Mouse (Mus musculus) midbrain, embryonic 13.5 days (tissue): ENCODE results near the gene Ube2ql1. TPM values are rescaled to one million over a fixed set of nuclear protein-coding genes. Genes with fewer than 3 reads are reported as not detected.

Experiments used
- ATAC-seq: fragments of 200-750 bp; cut with Nextera tagmentation; 2 replicates; pipeline ENCODE4 v1.8.0; 2017; ENCODE audit warnings: mild to moderate bottlenecking, moderate TSS enrichment, moderate library complexity
- H3K27ac ChIP-seq: fragments of 300-500 bp; sonication (generic); 2 replicates; pipeline ENCODE4 v1.5.1; 2015; ENCODE audit warnings: inconsistent platforms, mild to moderate bottlenecking, moderate library complexity
- H3K27me3 ChIP-seq: fragments of 300-500 bp; sonication (generic); 2 replicates; pipeline ENCODE4 v1.6.1; 2015; ENCODE audit warnings: mild to moderate bottlenecking, inconsistent platforms
- H3K36me3 ChIP-seq: fragments of 300-500 bp; sonication (generic); 2 replicates; pipeline ENCODE4 v1.6.1; 2015; ENCODE audit warnings: mild to moderate bottlenecking, inconsistent platforms
- H3K4me1 ChIP-seq: fragments of 300-500 bp; sonication (generic); replicated peaks from 2 replicates; pipeline ENCODE4 v1.6.1; 2015; ENCODE audit warnings: inconsistent platforms
- H3K4me2 ChIP-seq: fragments of 300-500 bp; sonication (generic); replicated peaks from 2 replicates; pipeline ENCODE4 v1.6.1; 2015; ENCODE audit warnings: moderate library complexity, mild to moderate bottlenecking, inconsistent platforms
- H3K4me3 ChIP-seq: fragments of 300-500 bp; sonication (generic); replicated peaks from 2 replicates; pipeline ENCODE4 v1.5.1; 2015; ENCODE audit warnings: mild to moderate bottlenecking, inconsistent platforms
- H3K9ac ChIP-seq: fragments of 300-500 bp; sonication (generic); replicated peaks from 2 replicates; pipeline ENCODE4 v1.6.1; 2015; ENCODE audit warnings: mild to moderate bottlenecking, inconsistent platforms
- H3K9me3 ChIP-seq: fragments of 300-500 bp; sonication (generic); 2 replicates; pipeline ENCODE4 v1.6.1; 2016; ENCODE audit warnings: mild to moderate bottlenecking, inconsistent platforms
- WGBS: fragments of 180-500 bp; shearing (Covaris S2); methylation state at CpG from one replicate; pipeline ENCODE4 v1.1.7; 2015; 5-methylcytosine and 5-hydroxymethylcytosine counted together
- polyA plus RNA-seq: library from polyadenylated mRNA; unstranded; fragments of >200 nt; fragmentation: Nextera tagmentation; extraction: Ambion mirVana; gene quantifications from 2 replicates; pipeline ENCODE4 v1.2.1, GENCODE M21; 2015

Gene Ube2ql1
- 16.2 and 17.0 TPM in 2 replicates for polyA plus RNA-seq

DNA sequence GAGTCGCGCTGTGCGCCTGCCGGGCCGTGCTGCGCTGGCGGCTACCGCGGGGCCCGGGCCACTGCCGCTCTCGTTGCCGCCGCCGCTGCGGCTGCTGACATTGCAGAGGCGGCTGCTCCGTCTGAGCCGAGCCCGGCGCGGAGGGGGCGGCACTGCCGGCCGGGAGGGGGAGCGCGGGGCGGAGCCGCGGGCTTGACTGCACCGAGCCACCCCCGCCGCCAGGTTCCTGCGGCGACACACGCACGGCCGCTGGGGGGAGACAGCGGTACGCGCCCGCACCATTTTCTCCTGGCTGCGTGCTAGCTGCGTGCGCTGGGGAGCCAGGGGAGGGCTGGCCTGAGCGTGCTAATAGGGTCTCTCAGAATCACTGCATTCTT is at the start of gene Ube2ql1:
Gene Ube2ql1, minus strand, starts transcription at position 131 of the 377 bp plus-strand sequence.
- WGBS: under 1% methylated on average over 39 of the region's 46 CpGs

DNA sequence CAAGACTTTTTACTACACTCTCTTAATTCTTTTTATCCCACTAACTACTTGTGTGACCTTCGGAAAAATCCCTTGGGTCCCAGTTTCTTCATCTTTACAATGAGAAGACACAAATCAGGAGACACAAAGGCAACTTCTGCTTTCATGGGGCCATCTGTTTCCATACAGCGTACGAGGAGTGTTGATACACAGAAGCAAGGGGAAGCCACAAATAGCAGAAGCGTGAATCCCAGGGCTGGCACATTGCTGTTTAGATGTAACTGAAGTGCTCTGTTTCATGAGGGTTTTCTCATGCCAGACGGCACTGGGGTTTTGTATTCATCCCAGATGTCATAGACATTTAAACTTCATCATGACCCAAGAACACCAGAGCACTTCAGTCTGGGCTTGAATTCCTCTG is 49.0 kb upstream of the Ube2ql1 start:
- Histone ChIP-seq H3K9me3 (no peaks in the 10 kb centered on the region), H3K4me2 (no peak overlapping the region), H3K27ac (no peak overlapping the region), H3K4me1 (no peaks in the 10 kb centered on the region), H3K4me3 (no peak overlapping the region), H3K27me3 (no peaks in the 10 kb centered on the region), H3K9ac (no peak overlapping the region), H3K36me3 (no peaks in the 10 kb centered on the region)
- 85% methylated on average over 5 of the region's 5 CpGs for WGBS
- no peak for ATAC-seq

More for the DNA sequence above, at the start of gene Ube2ql1:
- peaks cover 22% of the 10 kb centered on the region; the same call in 1 of the 2 replicates for H3K27me3 ChIP-seq
- no peaks in the 10 kb centered on the region for H3K9me3 ChIP-seq
- H3K4me1 ChIP-seq: peaks cover 42% of the 10 kb centered on the region
- H3K36me3 ChIP-seq: no peaks in the 10 kb centered on the region
- peak within 1 kb of the TSS; percentile 97 for H3K27ac ChIP-seq
- peak within 1 kb of the TSS; percentile 79 for H3K4me2 ChIP-seq
- peak within 1 kb of the TSS; percentile 70 for H3K4me3 ChIP-seq
- ATAC-seq: peak; percentile 95
- peak within 1 kb of the TSS; percentile 95 for H3K9ac ChIP-seq

DNA sequence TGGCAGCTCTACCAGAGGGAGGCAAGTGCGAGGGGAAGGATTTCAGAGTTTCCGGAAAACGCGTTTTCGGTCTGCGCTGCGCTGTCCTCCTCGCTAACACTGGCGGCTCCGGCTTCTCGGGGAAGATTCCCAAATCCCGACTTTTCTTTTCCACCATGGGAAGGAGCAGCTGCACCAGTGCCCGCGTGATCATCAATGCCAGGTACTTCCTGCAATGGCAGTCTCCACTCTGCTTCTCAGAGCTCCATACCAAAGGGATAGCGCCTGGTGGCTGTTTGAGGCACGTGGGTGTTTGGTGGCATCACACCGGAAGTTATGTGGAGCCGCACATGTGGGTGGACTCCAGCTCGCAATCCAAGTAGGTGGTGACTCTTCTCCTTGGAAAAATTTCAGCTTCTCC is 38.5 kb upstream of the Ube2ql1 start:
- no peaks in the 10 kb centered on the region for H3K9me3 ChIP-seq
- H3K4me3 ChIP-seq: no peak overlapping the region
- no peak overlapping the region for H3K27ac ChIP-seq
- no peak overlapping the region for H3K4me2 ChIP-seq
- no peaks in the 10 kb centered on the region for H3K4me1 ChIP-seq
- no peak for ATAC-seq
- no peaks in the 10 kb centered on the region for H3K36me3 ChIP-seq
- 91% methylated on average over 19 of the region's 19 CpGs for WGBS
- H3K27me3 ChIP-seq: no peaks in the 10 kb centered on the region
- no peak overlapping the region for H3K9ac ChIP-seq

DNA sequence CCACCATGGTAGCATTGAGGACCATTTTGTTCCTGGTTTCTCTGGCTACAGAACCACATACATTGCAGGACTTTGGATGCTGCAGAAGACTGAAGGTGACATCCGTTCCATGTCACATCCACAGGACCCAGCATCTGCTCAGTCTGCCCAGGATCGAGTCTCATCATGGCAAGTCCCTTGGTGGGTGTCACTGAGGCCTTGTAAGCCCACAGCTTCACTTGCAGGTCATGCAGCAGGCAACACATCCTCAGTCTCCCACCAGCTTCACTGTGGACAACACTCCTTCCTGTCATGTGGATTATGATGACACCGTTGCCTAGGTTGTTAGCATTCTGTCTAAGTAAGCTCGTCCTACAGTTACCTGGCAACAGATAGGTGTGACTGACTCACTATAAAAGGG is 32.7 kb upstream of the Ube2ql1 start:
- no peak overlapping the region for H3K27ac ChIP-seq
- WGBS: 74% methylated on average over 4 of the region's 4 CpGs
- H3K4me3 ChIP-seq: no peak overlapping the region
- H3K27me3 ChIP-seq: no peaks in the 10 kb centered on the region
- no peaks in the 10 kb centered on the region for H3K36me3 ChIP-seq
- no peak overlapping the region for H3K4me2 ChIP-seq
- no peak overlapping the region for H3K9ac ChIP-seq
- H3K9me3 ChIP-seq: no peaks in the 10 kb centered on the region
- H3K4me1 ChIP-seq: no peaks in the 10 kb centered on the region
- no peak for ATAC-seq

DNA sequence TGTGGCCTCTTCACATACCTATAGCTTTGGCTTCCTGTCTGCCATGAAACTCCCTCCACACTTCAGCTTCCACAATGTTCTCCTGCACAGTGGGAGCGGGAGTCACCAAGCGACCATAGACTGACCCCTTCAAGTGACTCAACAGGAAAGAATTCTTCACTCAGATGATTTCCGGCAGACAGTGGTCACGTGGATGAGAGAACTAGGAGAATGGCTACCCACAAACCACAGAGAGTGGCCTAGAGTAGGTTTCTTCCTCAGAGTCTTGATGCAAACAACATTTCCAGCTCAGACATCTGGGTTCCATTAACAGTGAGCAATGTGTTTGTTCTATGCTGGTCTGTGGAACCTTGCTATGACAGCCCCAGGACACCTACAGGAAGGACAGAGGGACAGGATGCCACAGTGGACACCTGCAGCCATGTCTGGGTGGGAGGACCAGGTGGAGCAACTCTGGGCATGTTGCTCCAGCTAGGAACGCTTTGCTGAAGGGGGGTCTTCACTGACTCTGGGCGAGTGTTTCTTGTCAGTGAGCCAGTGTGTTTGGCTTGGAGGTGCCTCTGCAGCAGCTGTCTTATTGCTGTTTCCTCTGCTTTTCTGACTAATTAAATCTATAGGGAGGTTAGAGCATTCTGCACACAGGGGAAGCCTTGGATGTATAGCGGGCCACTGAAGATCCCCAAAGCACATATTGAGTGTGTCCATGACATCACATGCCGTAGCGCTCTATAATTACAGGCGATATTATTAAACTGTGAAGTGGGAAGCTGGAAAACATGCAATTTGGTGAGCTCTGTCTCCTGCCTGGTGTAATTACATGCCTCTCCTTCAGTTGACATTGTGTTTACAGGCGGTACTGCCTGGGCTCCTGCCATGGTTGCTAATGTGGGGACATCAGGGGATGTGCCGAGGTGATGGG is 31.1 kb upstream of the Ube2ql1 start:
- H3K4me2 ChIP-seq: no peak overlapping the region
- no peak overlapping the region for H3K9ac ChIP-seq
- no peaks in the 10 kb centered on the region for H3K4me1 ChIP-seq
- no peaks in the 10 kb centered on the region for H3K36me3 ChIP-seq
- no peak overlapping the region; the same call in 1 of the 2 replicates for H3K27ac ChIP-seq
- no peaks in the 10 kb centered on the region for H3K27me3 ChIP-seq
- H3K9me3 ChIP-seq: no peaks in the 10 kb centered on the region
- WGBS: 83% methylated on average over 12 of the region's 12 CpGs
- H3K4me3 ChIP-seq: no peak overlapping the region
- 0 out of 2 replicates have a peak, but pooled peaks have one; percentile 48 for ATAC-seq

DNA sequence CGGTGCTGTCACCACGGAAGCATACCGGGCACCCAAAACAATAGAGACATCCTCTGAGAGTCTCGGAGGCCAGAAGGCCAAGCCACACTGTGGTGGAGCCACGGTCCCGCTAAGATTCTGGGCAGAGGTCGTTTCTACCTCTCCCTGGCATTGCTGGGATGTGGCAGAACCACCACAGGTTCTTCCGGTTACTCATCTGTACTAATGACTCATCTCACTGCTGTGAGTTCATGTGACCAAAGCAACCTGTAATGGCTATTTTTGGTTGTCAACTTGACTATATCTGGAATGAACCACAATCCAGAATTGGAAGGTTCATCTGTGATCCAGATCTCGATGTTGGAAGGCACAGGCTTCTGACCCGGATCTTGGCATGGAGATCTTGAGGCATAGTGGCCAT is 28.5 kb upstream of the Ube2ql1 start:
- no peaks in the 10 kb centered on the region for H3K4me1 ChIP-seq
- 92% methylated on average over 10 of the region's 10 CpGs for WGBS
- H3K9me3 ChIP-seq: no peaks in the 10 kb centered on the region
- no peaks in the 10 kb centered on the region for H3K36me3 ChIP-seq
- H3K27me3 ChIP-seq: no peaks in the 10 kb centered on the region
- H3K27ac ChIP-seq: no peak overlapping the region
- no peak overlapping the region for H3K9ac ChIP-seq
- no peak overlapping the region for H3K4me3 ChIP-seq
- no peak for ATAC-seq
- no peak overlapping the region for H3K4me2 ChIP-seq

DNA sequence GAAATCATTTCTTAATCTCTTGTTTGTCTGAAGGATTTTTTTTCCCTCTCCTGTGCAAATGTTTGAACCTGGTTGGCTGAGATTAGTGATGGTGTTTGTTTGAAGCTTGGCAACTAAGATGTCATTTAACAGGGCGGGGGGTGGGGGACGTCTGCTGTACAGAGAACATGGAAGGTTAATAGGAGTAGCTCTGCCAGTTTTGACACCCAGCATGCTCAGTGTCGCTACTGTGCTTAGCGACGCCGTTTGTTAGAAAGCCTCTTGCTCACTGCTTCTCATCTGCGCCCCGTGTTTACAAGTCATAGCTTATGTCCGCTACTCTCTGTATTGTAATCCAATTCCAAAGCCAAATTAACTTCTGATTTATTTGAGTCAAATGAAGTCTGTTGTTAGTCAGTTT is 25.0 kb upstream of the Ube2ql1 start:
- no peak overlapping the region for H3K4me2 ChIP-seq
- H3K4me3 ChIP-seq: no peak overlapping the region
- no peaks in the 10 kb centered on the region for H3K4me1 ChIP-seq
- H3K27me3 ChIP-seq: no peaks in the 10 kb centered on the region
- no peak overlapping the region for H3K9ac ChIP-seq
- H3K27ac ChIP-seq: 0 out of 2 replicates have a peak overlapping the region, but pooled peaks have one; percentile 19
- no peak for ATAC-seq
- H3K36me3 ChIP-seq: no peaks in the 10 kb centered on the region
- 64% methylated on average over 9 of the region's 9 CpGs for WGBS
- no peaks in the 10 kb centered on the region for H3K9me3 ChIP-seq

DNA sequence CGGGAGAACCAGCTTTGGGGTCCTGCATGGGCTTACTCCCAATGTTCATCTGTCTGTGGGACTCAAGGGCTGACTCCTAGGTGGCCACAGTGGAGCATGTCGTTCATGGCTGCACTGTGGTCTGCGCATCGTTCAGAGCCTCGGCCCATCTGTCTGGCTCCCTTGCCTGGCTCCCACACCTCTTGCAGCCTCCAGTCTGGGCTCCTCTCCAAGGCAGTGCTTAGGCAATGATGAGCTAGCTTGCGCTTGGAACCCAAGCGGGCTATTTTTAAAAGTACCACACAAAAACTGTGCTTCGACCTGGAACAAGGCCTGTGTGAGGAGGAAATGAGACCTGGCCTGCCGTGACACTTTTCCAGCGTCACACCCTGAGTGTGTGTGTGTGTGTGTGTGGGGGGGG is 21.7 kb upstream of the Ube2ql1 start:
- Histone ChIP-seq H3K9ac (no peak overlapping the region), H3K27me3 (no peaks in the 10 kb centered on the region), H3K9me3 (no peaks in the 10 kb centered on the region), H3K36me3 (no peaks in the 10 kb centered on the region), H3K27ac (no peak overlapping the region), H3K4me2 (no peak overlapping the region), H3K4me1 (no peaks in the 10 kb centered on the region), H3K4me3 (no peak overlapping the region)
- ATAC-seq: no peak
- WGBS: 90% methylated on average over 10 of the region's 10 CpGs

DNA sequence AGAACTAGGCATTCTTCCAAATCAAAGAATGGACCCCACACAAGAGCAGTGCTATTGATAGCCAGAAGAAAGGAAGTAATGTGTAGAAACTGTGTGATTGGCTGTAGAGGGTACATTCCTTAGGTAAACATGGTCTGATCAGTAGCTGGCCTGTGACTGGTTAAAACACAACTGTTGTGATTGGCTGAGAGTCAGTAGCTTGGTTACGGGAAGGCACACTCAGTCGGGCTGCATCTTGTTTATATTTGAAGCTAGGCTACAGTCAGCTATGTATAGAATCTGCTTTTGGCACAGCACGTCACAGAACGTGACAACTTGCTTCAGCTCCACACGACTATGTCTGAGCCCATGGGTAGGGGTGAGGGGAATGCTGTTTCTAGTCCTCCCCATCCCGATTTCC is 19.3 kb upstream of the Ube2ql1 start:
- no peaks in the 10 kb centered on the region for H3K4me1 ChIP-seq
- H3K4me3 ChIP-seq: no peak overlapping the region
- no peaks in the 10 kb centered on the region for H3K27me3 ChIP-seq
- WGBS: 77% methylated on average over 6 of the region's 6 CpGs
- no peak overlapping the region for H3K27ac ChIP-seq
- no peak overlapping the region for H3K9ac ChIP-seq
- H3K36me3 ChIP-seq: no peaks in the 10 kb centered on the region
- H3K9me3 ChIP-seq: no peaks in the 10 kb centered on the region
- ATAC-seq: no peak
- no peak overlapping the region for H3K4me2 ChIP-seq

DNA sequence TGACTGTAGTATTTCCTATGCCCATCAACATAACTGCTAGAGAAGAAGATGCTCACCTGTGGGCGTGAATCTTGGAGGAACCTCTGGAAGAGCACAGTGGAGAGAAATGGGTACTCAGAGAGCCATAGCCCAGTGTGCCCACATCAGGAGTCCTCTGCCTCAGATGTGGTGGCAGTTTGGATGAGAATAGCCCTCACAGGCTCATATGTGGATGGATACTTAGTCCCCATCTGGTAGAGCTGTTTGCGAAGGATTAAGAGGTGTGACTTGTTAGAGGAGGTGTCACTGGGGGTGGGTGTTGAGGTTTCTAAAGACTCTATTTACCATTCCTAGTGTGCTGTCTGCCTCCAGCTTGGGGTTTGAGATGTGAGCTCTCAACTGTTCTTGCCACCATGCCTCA is 13.2 kb upstream of the Ube2ql1 start:
- WGBS: 88% methylated on average over 2 of the region's 2 CpGs
- H3K4me3 ChIP-seq: no peak overlapping the region
- no peaks in the 10 kb centered on the region for H3K4me1 ChIP-seq
- H3K9ac ChIP-seq: no peak overlapping the region
- peaks cover 7% of the 10 kb centered on the region; the same call in 1 of the 2 replicates for H3K27me3 ChIP-seq
- no peak overlapping the region for H3K4me2 ChIP-seq
- H3K36me3 ChIP-seq: no peaks in the 10 kb centered on the region
- ATAC-seq: no peak
- no peak overlapping the region for H3K27ac ChIP-seq
- H3K9me3 ChIP-seq: no peaks in the 10 kb centered on the region

DNA sequence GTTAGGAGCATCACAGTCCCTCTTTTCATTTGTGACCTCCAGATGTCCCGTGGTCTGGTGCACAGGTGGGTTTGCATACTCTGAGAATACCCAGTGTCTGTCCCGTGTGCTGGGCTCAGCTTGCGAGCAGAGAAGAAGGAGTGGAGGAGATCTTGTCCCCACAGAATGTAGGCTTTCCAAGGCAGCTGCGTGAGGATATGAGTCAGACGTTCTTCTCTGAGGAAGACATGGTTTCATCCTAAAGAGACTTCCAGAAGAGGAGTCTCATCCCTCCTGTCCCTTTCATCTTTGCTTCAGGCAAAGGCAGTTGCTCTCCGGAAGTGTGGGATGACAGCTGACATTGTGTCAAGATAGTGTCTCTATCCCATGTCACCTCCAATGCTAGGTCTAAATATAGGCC is 11.8 kb upstream of the Ube2ql1 start:
- ATAC-seq: no peak
- H3K36me3 ChIP-seq: no peaks in the 10 kb centered on the region
- no peak overlapping the region for H3K27ac ChIP-seq
- H3K4me1 ChIP-seq: no peaks in the 10 kb centered on the region
- no peaks in the 10 kb centered on the region for H3K9me3 ChIP-seq
- WGBS: 88% methylated on average over 6 of the region's 6 CpGs
- H3K4me2 ChIP-seq: no peak overlapping the region
- H3K4me3 ChIP-seq: no peak overlapping the region
- H3K27me3 ChIP-seq: peaks cover 7% of the 10 kb centered on the region; the same call in 1 of the 2 replicates
- H3K9ac ChIP-seq: no peak overlapping the region

DNA sequence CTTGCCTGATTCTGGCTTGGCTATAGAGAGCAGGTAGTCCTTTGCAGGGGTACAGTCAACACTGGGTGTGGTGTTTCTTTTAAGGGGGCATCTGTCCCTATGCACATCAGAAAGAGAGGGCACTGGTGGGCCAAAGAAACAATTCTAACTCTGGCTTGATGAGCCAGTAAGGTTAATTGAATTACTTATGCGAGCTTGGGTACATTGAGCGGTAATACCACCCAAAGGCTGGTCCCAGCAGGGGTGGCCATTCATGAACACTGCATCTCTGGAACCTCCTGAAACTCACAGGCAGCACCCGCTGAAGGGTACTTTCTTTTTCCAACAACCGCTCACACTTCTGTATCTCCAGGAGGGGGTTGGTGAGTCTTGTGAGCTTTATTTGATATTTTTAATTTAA is 9.1 kb upstream of the Ube2ql1 start:
- H3K4me2 ChIP-seq: no peak overlapping the region
- no peaks in the 10 kb centered on the region for H3K36me3 ChIP-seq
- H3K9ac ChIP-seq: no peak overlapping the region
- peaks cover 7% of the 10 kb centered on the region; the same call in 1 of the 2 replicates for H3K27me3 ChIP-seq
- H3K27ac ChIP-seq: no peak overlapping the region
- H3K4me1 ChIP-seq: no peaks in the 10 kb centered on the region
- WGBS: 42% methylated on average over 4 of the region's 4 CpGs
- no peaks in the 10 kb centered on the region for H3K9me3 ChIP-seq
- ATAC-seq: no peak
- no peak overlapping the region for H3K4me3 ChIP-seq
